Mouse (Mus musculus) inflammation-experienced regulatory T-cells, adult 6 months (primary cell): Measurements from ENCODE around the gene Igsf23. TPM values are rescaled to one million over a fixed set of nuclear protein-coding genes. Genes with fewer than 3 reads are reported as not detected.

Experiments
- polyA plus RNA-seq, 3 experiments: library from polyadenylated mRNA; unstranded; fragments of 100-300 nt; shearing (Covaris generic); gene quantifications; one replicate each; pipeline ENCODE4 v1.2.1; 2017

Igsf23 gene
- polyA plus RNA-seq, 3 experiments from 2014 or later: 3.3 to 8.4 (median 5.5) TPM

Other genes with a start within 250 kb of the Igsf23 start
- 10 to 100 TPM in 1 of 3 experiments, 1 to 10 TPM in 2; 7.3 to 10.5 (median 8.0) TPM for gene Tomm40, start 235.3 kb downstream of the Igsf23 start, polyA plus RNA-seq
- 1 to 10 TPM in 1 of 3 experiments, under 1 TPM in 1, not detected in 1; 0.13 to 1.0 TPM for gene Nectin2, start 200.3 kb downstream of the Igsf23 start, polyA plus RNA-seq
- 1 to 10 TPM; 1.1 to 2.3 (median 1.2) TPM for gene Bcam, start 179.7 kb downstream of the Igsf23 start, polyA plus RNA-seq
- gene Cblc, start 153.9 kb downstream of the Igsf23 start, polyA plus RNA-seq: under 1 TPM in 1 of 3 experiments, not detected in 2; 0.68 TPM
- 10 to 100 TPM; 13.6 to 19.9 (median 18.5) TPM for gene Bcl3, start 128.0 kb downstream of the Igsf23 start, polyA plus RNA-seq
- gene Gm19345, start 98.8 kb downstream of the Igsf23 start, polyA plus RNA-seq: not detected
- gene Ceacam16, start 89.5 kb downstream of the Igsf23 start, polyA plus RNA-seq: under 1 TPM in 2 of 3 experiments, not detected in 1; 0.55 to 0.59 TPM
- not detected for gene Ceacam19, start 62.8 kb downstream of the Igsf23 start, polyA plus RNA-seq
- 10 to 100 TPM; 14.2 to 23.8 (median 19.6) TPM for gene Pvr, start 29.6 kb downstream of the Igsf23 start, polyA plus RNA-seq
- 1 to 10 TPM in 1 of 3 experiments, not detected in 2; 1.1 TPM for gene Ceacam20, start 14.7 kb upstream of the Igsf23 start, polyA plus RNA-seq
- not detected for gene Nlrp9b, start 40.7 kb upstream of the Igsf23 start, polyA plus RNA-seq
- not detected for gene Vmn1r91, start 148.9 kb upstream of the Igsf23 start, polyA plus RNA-seq
- gene Gm16442, start 171.8 kb upstream of the Igsf23 start, polyA plus RNA-seq: not detected
- not detected for gene Vmn1r93, start 188.3 kb upstream of the Igsf23 start, polyA plus RNA-seq
- not detected for gene Vmn1r94, start 217.6 kb upstream of the Igsf23 start, polyA plus RNA-seq
- gene Vmn1r95, start 243.0 kb upstream of the Igsf23 start, polyA plus RNA-seq: not detected